Mouse (Mus musculus) olfactory bulb, adult 2 months (tissue): ENCODE data around the gene Sfmbt2.

Experiments
- CTCF ChIP-seq: fragments of 200-500 bp; IDR thresholded peaks from 2 replicates; pipeline ENCODE4 v1.5.1; 2012; ENCODE audit warnings: low read depth, mild to moderate bottlenecking, low read length, moderate library complexity; ENCODE audit not compliant: insufficient read depth
- POLR2A ChIP-seq: fragments of 200-500 bp; IDR thresholded peaks from 2 replicates; pipeline ENCODE4 v1.6.1; 2012; ENCODE audit warnings: mild to moderate bottlenecking, low read depth, low read length, moderate library complexity; ENCODE audit not compliant: insufficient read depth

- TF ChIP-seq POLR2A (no peak), CTCF (no peak)
These were observed 16.4 kb upstream of the Sfmbt2 start for GRCm38 (mm10) chr2:10353889-10354288.
